Mouse (Mus musculus): ENCODE measurements around the gene Cd34. TPM values are rescaled to one million over a fixed set of nuclear protein-coding genes. Genes with fewer than 3 reads are reported as not detected.

Cd34 gene
- polyA plus RNA-seq, 1 experiment from 2014 or later, result 51.3 TPM

DNA sequence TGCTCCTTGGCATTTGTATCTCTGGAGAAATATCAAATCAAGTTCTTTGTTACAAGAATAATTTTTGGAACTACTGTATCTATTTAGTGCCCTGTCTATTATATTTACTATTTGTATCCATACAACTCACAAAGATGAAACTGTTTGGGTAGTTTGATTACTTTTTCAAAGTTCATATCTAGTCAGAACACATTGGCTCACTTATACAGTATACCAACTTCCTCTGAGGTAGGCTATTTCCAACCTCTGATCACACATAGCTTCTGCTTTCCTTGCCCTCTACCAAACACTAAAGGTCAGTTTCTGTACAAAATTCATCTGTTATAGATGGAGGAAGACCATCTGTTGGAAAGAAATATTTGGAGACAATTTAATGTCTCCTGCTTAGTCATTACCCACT is 16.1 kb downstream of the Cd34 start:
- ATAC-seq (ENCODE audit: low FRiP score) (no peak), DNase-seq (ENCODE audit: low spot score, missing footprints) (no peak)
- Histone ChIP-seq H3K9me3 (ENCODE audit: control insufficient read depth, low read length) (no peaks in the 10 kb centered on the region), H3K27me3 (ENCODE audit: control insufficient read depth, insufficient read depth, low read length) (no peaks in the 10 kb centered on the region), H3K4me1 (ENCODE audit: control insufficient read depth, insufficient read depth, low read length) (no peaks in the 10 kb centered on the region), H3K27ac (ENCODE audit: low read depth, low read length) (no peak overlapping the region), H3K9ac (ENCODE audit: low read length) (no peak overlapping the region), H3K36me3 (ENCODE audit: control insufficient read depth, insufficient read depth, low read length) (no peaks in the 10 kb centered on the region), H3K4me3 (ENCODE audit: low read depth, low read length) (no peak overlapping the region), H3K4me2 (no peak overlapping the region)

DNA sequence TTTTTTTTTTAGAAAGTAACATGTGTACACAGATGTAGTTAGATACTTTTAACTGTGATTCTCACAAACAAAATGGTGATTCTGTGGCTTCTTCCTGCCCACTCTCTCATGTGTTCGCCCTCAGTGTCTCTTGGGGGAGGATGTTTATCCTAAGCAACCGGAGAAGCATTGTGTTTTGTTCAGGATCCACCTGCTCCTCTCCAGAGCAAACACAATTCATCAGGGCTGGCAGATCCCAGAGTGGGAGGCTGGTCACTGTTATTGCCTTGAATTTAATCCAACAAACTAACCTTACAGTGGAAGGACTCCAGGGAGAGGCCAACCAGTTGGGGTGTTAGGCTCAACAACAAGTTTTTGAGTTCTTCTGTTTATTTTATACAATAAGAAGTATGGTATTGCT is 17.1 kb downstream of the Cd34 start:
- Histone ChIP-seq H3K4me1 (ENCODE audit: control insufficient read depth, insufficient read depth, low read length) (no peaks in the 10 kb centered on the region), H3K27ac (ENCODE audit: low read depth, low read length) (no peak overlapping the region), H3K4me2 (no peak overlapping the region), H3K27me3 (ENCODE audit: control insufficient read depth, insufficient read depth, low read length) (no peaks in the 10 kb centered on the region), H3K36me3 (ENCODE audit: control insufficient read depth, insufficient read depth, low read length) (no peaks in the 10 kb centered on the region), H3K9me3 (ENCODE audit: control insufficient read depth, low read length) (no peaks in the 10 kb centered on the region), H3K4me3 (ENCODE audit: low read depth, low read length) (no peak overlapping the region), H3K9ac (ENCODE audit: low read length) (no peak overlapping the region)
- no peak for ATAC-seq (ENCODE audit: low FRiP score)
- 58% methylated on average over 2 of the region's 2 CpGs for WGBS
- no peak for DNase-seq (ENCODE audit: low spot score, missing footprints)

DNA sequence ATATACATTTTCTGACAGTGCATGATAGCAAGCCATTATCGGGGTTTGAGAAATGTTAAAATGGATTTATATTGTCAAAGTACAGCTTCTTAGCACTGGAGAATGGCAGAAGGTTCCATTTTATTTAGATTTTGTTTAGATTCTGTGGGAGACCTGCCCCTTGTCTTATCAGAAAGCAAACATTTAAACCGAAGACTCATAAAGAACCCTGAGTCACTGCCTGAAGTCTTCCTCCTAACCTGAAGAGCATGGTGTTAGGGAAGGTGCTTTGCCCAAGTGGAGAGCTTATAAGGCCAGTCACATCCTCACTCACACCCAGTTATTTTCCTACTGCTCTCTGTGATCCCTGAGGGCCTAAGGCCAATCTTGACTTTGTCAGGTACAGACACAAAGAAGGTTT is 18.4 kb downstream of the Cd34 start:
- Histone ChIP-seq H3K4me2 (no peak overlapping the region), H3K27ac (ENCODE audit: low read depth, low read length) (no peak overlapping the region), H3K27me3 (ENCODE audit: control insufficient read depth, insufficient read depth, low read length) (no peaks in the 10 kb centered on the region), H3K4me1 (ENCODE audit: control insufficient read depth, insufficient read depth, low read length) (no peaks in the 10 kb centered on the region), H3K9me3 (ENCODE audit: control insufficient read depth, low read length) (no peaks in the 10 kb centered on the region), H3K4me3 (ENCODE audit: low read depth, low read length) (no peak overlapping the region), H3K9ac (ENCODE audit: low read length) (no peak overlapping the region), H3K36me3 (ENCODE audit: control insufficient read depth, insufficient read depth, low read length) (no peaks in the 10 kb centered on the region)
- WGBS, result 93% methylated on average over 2 of the region's 2 CpGs
- ATAC-seq (ENCODE audit: low FRiP score), result no peak
- DNase-seq (ENCODE audit: low spot score, missing footprints), result no peak

DNA sequence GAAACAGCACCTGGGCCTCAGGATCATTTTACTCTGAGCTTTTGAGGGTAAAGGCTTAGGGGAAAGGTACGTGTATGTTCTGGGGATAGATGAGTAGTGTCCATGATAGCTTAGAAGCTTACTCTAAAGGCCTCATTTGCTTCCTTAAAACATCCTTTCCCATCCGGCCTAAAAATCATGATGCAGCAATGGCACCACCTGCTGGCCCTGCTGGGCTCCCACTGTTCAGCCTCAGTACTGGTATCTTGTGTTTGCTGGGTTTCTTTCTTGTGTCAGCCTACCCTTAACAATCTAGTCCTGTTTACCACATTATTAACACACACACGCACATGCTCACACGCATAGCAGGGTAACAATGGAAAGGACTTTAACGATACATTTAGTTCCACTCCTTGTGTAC is 23.6 kb downstream of the Cd34 start:
- DNase-seq (ENCODE audit: low spot score, missing footprints), result peak; percentile 92
- H3K27me3 ChIP-seq (ENCODE audit: control insufficient read depth, insufficient read depth, low read length), result no peaks in the 10 kb centered on the region
- H3K4me1 ChIP-seq (ENCODE audit: control insufficient read depth, insufficient read depth, low read length), result no peaks in the 10 kb centered on the region
- H3K4me3 ChIP-seq (ENCODE audit: low read depth, low read length), result no peak overlapping the region
- WGBS, result 35% methylated on average over 5 of the region's 5 CpGs
- H3K4me2 ChIP-seq, result no peak overlapping the region
- ATAC-seq (ENCODE audit: low FRiP score), result peak; percentile 82
- no peaks in the 10 kb centered on the region for H3K36me3 ChIP-seq (ENCODE audit: control insufficient read depth, insufficient read depth, low read length)
- no peak overlapping the region for H3K27ac ChIP-seq (ENCODE audit: low read depth, low read length)
- H3K9me3 ChIP-seq (ENCODE audit: control insufficient read depth, low read length), result no peaks in the 10 kb centered on the region
- H3K9ac ChIP-seq (ENCODE audit: low read length), result no peak overlapping the region

DNA sequence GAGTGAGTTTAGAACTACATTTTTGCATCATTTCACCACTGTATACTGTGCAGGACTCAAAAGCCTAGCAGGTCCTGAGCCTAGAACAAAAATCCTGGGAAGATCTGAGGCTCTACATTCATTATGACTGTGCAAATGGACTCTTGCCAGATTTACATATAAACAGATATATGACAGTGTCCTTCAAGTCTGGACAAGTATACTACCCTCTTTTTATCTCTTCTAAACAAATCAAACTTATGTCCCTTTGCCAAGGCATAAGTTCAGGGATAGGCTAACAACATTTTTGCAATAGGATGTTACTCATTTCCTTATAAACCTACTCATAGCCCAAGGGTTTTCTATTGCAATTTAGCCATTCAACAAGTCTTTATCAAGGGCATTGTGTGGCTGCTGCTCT is 24.1 kb downstream of the Cd34 start:
- Histone ChIP-seq H3K4me3 (ENCODE audit: low read depth, low read length) (no peak overlapping the region), H3K4me2 (no peak overlapping the region), H3K9ac (ENCODE audit: low read length) (no peak overlapping the region), H3K36me3 (ENCODE audit: control insufficient read depth, insufficient read depth, low read length) (no peaks in the 10 kb centered on the region), H3K27me3 (ENCODE audit: control insufficient read depth, insufficient read depth, low read length) (no peaks in the 10 kb centered on the region), H3K27ac (ENCODE audit: low read depth, low read length) (no peak overlapping the region), H3K4me1 (ENCODE audit: control insufficient read depth, insufficient read depth, low read length) (no peaks in the 10 kb centered on the region), H3K9me3 (ENCODE audit: control insufficient read depth, low read length) (no peaks in the 10 kb centered on the region)
- ATAC-seq (ENCODE audit: low FRiP score) (no peak), DNase-seq (ENCODE audit: low spot score, missing footprints) (no peak)

DNA sequence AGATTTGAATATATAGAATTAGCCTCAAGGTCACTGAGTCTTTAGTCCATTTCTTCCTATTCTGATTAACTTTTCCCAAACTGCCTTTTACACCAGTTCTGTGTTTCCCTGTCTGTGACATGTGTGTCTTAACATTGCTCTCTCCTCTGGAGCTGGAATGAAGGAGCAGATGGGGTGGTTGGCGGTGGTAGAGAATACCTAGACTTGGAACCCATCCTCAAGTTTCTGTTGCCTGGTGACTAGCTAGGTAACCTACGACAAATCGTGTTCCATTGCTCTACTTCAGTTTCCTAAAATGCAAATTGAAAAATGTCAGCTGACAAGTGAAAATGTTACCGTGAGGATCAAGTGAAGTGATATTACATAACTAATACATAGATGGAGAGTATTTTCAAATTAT is 33.4 kb downstream of the Cd34 start:
- DNase-seq (ENCODE audit: low spot score, missing footprints) (no peak), ATAC-seq (ENCODE audit: low FRiP score) (no peak)
- no peak overlapping the region for H3K9ac ChIP-seq (ENCODE audit: low read length)
- H3K36me3 ChIP-seq (ENCODE audit: control insufficient read depth, insufficient read depth, low read length), result no peaks in the 10 kb centered on the region
- H3K9me3 ChIP-seq (ENCODE audit: control insufficient read depth, low read length), result no peaks in the 10 kb centered on the region
- H3K27ac ChIP-seq (ENCODE audit: low read depth, low read length), result no peak overlapping the region
- no peak overlapping the region for H3K4me3 ChIP-seq (ENCODE audit: low read depth, low read length)
- H3K27me3 ChIP-seq (ENCODE audit: control insufficient read depth, insufficient read depth, low read length), result no peaks in the 10 kb centered on the region
- 84% methylated on average over 4 of the region's 4 CpGs for WGBS
- no peak overlapping the region for H3K4me2 ChIP-seq
- H3K4me1 ChIP-seq (ENCODE audit: control insufficient read depth, insufficient read depth, low read length), result no peaks in the 10 kb centered on the region

DNA sequence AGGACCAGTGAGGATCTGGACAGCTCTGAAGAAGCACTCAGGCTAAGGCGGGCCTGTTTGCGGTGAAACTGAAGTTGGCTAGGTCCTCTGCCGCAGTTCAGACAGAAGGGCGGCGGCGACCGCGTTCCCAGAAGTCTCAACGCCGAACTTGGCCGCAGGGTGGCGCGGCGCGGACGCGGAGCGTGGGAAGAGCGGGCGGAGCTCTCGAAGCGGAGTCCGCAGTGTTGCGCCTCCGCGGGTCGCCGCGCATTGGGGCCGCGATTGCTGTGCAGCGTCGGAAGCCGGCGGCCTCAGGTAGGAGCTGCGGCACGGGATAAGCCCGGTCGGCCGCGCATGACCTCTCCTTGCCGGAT is 37.5 kb downstream of the Cd34 start:
- Histone ChIP-seq H3K27ac (ENCODE audit: low read depth, low read length) (no peak overlapping the region; the same call in 1 of the 2 replicates), H3K9ac (ENCODE audit: low read length) (peak overlapping the region; percentile 60), H3K9me3 (ENCODE audit: control insufficient read depth, low read length) (no peaks in the 10 kb centered on the region), H3K27me3 (ENCODE audit: control insufficient read depth, insufficient read depth, low read length) (no peaks in the 10 kb centered on the region), H3K36me3 (ENCODE audit: control insufficient read depth, insufficient read depth, low read length) (no peaks in the 10 kb centered on the region), H3K4me3 (ENCODE audit: low read depth, low read length) (peak overlapping the region; percentile 48), H3K4me1 (ENCODE audit: control insufficient read depth, insufficient read depth, low read length) (peaks cover 10% of the 10 kb centered on the region; the same call in 1 of the 2 replicates), H3K4me2 (peak overlapping the region; percentile 96)
- ATAC-seq (ENCODE audit: low FRiP score) (peak; percentile 93), DNase-seq (ENCODE audit: low spot score, missing footprints) (peak; percentile 99)
- WGBS, result under 1% methylated on average over 42 of the region's 42 CpGs

DNA sequence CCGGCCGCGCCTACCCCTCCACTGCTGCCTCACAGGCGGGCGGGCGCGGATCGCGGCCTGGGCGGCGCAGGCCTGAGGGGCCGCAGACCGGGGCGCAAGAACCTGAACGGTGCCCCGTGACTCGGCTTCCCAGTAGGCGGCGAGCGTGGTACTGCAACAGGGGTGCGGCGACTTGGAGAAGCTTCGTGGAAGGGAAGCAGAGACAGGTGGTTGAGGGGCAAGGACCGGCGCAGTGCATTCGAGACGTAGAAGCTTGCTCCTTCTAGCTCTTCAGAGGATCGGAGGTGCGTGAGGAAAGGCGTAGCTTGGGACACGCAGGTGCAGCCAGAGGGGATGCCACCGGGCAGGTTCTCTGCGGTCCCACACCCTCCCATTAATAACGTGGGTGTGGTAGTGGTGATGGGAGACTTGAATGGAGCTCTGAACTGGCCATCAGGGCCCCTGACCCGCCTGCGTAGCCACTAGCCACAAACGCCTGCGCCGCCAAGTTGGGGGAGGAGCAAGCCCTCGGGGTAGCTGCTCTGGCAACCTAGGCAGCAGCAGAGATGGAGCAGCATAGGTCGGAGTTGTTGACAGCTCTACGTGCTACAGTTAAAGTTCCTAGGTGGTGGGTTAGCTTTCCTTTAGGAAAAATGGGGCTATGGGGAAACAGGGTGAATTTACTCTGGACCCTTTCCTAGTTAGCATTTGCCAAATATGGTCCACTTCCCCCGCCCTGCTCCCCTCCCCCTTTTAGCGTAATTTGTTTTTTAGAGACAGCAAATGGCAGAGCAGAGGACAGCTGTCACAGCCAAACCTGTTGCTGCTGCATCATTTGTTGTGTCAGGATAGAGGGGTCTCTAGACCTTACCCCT is 38.1 kb downstream of the Cd34 start:
- DNase-seq (ENCODE audit: low spot score, missing footprints) (peak; percentile 97), ATAC-seq (ENCODE audit: low FRiP score) (peak; percentile 94)
- no peak overlapping the region; the same call in 1 of the 2 replicates for H3K27ac ChIP-seq (ENCODE audit: low read depth, low read length)
- H3K4me3 ChIP-seq (ENCODE audit: low read depth, low read length), result peak overlapping the region; percentile 48
- H3K4me1 ChIP-seq (ENCODE audit: control insufficient read depth, insufficient read depth, low read length), result peaks cover 10% of the 10 kb centered on the region; the same call in 1 of the 2 replicates
- WGBS, result 2% methylated on average over 44 of the region's 44 CpGs
- H3K9me3 ChIP-seq (ENCODE audit: control insufficient read depth, low read length), result no peaks in the 10 kb centered on the region
- H3K4me2 ChIP-seq, result peak overlapping the region; percentile 96
- no peaks in the 10 kb centered on the region for H3K36me3 ChIP-seq (ENCODE audit: control insufficient read depth, insufficient read depth, low read length)
- H3K9ac ChIP-seq (ENCODE audit: low read length), result peak overlapping the region; percentile 60
- no peaks in the 10 kb centered on the region for H3K27me3 ChIP-seq (ENCODE audit: control insufficient read depth, insufficient read depth, low read length)

DNA sequence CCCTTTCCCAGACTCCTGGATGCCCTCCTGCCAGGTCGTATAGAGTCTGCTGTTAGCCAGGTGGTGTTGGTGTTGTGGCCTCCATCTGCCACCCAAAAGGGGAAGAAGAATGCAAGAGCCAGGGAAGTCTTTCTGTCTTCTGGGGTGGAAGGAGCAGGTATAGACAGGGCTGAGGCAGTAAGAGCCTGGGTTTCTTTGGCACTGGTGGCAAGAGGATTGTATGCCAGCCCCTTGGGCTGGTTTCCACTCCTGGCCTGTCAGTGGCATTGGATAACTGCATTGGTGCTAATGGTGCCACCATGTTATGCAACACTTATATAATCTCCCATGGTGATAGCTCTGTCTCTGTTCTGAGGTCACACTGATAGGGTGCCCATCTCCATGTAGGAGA is 38.7 kb downstream of the Cd34 start:
- no peak overlapping the region for H3K27ac ChIP-seq (ENCODE audit: low read depth, low read length)
- no peak overlapping the region; the same call in 1 of the 2 replicates for H3K4me3 ChIP-seq (ENCODE audit: low read depth, low read length)
- no peaks in the 10 kb centered on the region for H3K36me3 ChIP-seq (ENCODE audit: control insufficient read depth, insufficient read depth, low read length)
- no peak for ATAC-seq (ENCODE audit: low FRiP score)
- no peak for DNase-seq (ENCODE audit: low spot score, missing footprints)
- no peaks in the 10 kb centered on the region for H3K27me3 ChIP-seq (ENCODE audit: control insufficient read depth, insufficient read depth, low read length)
- H3K4me2 ChIP-seq, result peak overlapping the region; percentile 96
- peaks cover 10% of the 10 kb centered on the region; the same call in 1 of the 2 replicates for H3K4me1 ChIP-seq (ENCODE audit: control insufficient read depth, insufficient read depth, low read length)
- no peaks in the 10 kb centered on the region for H3K9me3 ChIP-seq (ENCODE audit: control insufficient read depth, low read length)
- WGBS, result 47% methylated on average over 1 of the region's 1 CpGs
- no peak overlapping the region for H3K9ac ChIP-seq (ENCODE audit: low read length)

Measured in midbrain, embryonic 11.5 days (tissue).